Mouse (Mus musculus) layer of hippocampus, adult 8-10 months (tissue): ENCODE data around the gene Spag17. TPM values are rescaled to one million over a fixed set of nuclear protein-coding genes. Genes with fewer than 3 reads are reported as not detected.

ENCODE experiments used
- DNase-seq, 2 experiments: peaks; one replicate each; pipeline ENCODE4 v3.0.0; 2022; ENCODE audit warnings: low spot score in 2 of 2
- total RNA-seq, 4 experiments: library from RNA; stranded (reverse); gene quantifications; 2 replicates each; pipeline ENCODE4 v1.2.4; 2022

Spag17 gene
- total RNA-seq, 4 experiments from 2014 or later, result 0.37 to 0.78 (median 0.58) TPM

DNA sequence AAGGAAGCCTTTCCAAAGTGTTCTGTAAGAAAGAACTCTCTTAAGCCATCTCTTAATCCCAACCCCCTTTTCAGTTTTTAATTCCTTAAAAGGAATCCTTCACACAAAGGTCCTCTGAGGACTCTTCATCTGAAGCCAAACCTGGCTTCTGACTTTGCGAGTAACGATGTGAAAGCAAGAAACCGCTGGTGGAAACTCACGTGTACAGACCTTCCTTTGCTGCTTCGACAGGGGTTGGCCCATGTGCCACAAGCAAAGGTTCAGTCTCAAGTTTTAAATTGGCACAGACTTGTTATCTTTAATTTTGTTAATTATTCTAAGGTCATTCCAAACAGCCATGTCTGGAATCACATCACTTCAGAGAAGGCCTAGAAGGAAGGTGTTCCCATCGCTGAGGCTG lies 79.1 kb downstream of the Spag17 start:
- DNase-seq, result no peak

DNA sequence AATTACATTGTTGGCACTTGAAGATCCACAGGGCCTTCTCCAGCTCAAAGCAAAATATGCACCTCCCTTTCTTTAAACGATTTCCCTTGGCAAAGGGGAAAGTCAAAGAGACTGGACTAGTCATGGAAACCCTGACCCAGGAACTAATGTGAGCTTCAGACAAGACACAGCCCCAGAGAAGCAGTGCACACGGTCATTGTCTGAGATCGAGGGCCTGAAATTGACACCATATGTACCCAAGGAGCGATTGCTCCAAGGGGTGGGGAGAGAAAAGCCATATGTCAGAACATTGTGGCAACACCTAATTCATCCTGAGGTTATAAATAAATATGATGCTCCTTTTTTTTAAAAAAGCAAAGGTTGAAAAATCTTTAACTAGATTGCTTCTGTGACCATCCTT lies 80.7 kb downstream of the Spag17 start:
- DNase-seq, result no peak

DNA sequence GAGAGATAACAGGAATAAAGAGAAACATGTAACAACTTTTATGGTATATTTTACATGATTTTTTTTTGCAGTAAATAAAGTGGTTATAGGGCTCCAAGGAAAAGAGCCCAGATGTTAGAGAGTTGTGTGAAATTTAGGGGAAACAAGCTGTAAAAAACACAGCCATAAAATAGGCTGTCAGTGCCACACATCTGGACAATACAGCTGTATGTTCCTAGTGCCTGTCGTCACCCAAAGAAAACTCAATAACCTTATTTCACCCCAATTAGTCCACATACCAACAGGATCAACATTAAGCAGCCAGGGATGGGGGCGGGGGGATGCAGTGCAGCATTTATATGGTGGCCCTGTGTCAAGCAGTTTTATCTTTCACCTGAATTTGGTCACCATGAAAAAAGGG lies 81.1 kb downstream of the Spag17 start:
- no peak for DNase-seq

DNA sequence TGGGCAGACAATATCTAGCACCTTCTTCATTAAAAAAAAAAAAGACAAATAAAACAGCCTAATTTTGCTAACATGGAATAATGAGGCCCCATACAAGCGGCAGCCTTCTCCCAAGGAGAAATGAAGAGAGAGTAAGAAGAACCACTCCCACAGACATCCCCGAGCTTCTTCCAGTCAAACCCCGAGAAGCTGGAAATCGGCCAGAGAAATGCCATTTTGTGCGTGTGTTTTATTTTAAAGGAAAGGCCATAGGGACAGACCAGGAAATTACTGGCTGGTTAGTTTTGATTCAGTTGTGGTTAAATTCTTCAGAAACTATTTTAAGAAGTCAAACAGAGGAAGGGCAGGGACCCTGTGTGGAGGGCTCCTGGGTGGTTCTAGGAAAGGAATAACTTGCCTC lies 85.6 kb downstream of the Spag17 start:
- no peak for DNase-seq

DNA sequence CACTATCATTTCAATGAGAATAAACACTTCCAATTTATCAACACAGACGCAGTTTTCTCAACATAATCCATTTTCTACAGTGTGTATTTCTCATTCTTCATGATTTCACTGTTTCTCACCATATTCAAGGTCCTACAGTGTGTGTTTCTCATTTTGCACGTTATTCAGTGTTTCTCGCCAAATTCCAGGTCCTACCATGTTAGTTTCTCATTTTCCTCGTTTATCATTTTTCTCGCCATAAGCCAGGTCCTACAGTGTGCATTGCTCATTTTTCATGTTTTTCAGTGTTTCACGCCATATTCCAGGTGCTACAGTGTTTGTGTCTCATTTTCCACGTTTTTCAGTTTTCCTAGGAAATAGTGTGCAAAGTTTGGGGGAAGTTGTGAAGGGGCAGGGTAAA lies 95.8 kb downstream of the Spag17 start:
- DNase-seq, result no peak

DNA sequence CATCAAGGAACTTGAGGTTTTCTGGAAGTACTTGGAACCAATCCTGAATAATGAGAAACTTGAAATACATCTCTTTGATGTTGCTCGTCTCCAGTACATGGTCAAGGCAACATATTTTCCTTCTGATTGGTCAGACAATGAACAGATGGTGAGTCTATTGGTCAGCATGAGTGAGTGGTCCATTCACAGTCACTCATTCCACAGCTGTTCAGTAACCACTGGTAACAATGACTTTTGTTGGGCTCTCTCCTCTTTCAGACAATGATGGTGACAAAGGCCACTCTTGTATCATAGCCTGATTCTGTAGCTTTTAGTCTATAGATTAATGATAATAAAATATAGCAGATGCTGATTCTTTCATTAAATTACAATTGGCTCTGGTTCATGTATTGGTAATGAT lies 119.5 kb downstream of the Spag17 start:
- DNase-seq, result no peak

DNA sequence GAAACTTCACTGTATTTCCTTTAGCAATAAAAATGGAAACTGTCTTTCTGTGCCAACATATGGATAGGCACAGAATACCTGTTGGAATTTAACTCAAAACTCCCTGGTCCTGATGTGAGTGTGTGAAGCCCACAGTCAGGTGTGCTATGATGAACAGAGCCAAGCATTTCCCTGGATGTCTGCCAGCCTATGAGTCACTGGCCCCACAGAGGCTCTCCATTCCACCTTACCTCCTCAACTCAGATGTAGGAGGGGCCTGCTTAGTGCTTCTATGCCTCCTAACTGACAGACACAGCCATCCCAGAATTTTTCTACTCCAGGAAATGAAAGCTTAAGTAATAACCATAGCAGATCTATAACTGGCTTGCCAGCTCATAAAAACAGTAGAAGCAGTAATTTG lies 124.6 kb downstream of the Spag17 start:
- no peak for DNase-seq

DNA sequence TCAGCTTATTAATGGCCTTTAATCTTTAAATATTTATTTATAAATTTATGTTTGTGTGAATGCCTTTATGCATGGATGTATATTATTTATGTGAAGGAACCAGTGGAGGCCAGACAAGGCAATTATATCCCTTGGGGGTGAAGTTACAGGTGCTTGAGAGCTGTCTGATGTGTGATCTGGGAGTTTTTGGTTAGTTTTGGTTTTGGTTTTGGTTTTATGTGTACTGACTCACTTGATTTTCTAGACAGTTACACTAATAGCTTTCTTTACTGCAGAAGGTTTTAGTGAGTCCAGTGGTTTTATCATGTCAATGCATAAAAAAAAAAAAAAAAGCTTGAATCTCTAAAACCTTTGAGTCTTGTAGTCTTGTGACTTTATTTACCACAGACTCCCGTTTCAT lies 128.9 kb downstream of the Spag17 start:
- no peak for DNase-seq

DNA sequence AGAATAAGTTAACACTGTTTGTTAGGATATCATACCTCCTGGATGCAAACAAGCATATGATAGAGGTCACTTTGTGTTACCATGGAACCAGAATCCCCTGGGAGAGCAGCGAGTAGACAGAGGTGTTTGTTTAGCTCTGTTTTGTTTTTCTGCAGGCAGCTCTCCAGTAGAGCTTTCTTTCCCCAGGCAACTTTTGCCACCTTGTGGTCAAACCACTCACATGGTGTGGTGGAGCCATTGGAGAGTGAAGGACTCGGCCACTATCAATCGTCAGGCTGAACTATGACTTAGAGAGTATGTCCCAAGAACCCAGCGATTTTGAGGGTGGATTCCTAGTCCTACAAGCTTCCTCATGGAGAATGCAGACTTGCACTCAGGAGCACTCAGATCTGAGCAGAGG lies 146.1 kb downstream of the Spag17 start:
- no peak for DNase-seq

DNA sequence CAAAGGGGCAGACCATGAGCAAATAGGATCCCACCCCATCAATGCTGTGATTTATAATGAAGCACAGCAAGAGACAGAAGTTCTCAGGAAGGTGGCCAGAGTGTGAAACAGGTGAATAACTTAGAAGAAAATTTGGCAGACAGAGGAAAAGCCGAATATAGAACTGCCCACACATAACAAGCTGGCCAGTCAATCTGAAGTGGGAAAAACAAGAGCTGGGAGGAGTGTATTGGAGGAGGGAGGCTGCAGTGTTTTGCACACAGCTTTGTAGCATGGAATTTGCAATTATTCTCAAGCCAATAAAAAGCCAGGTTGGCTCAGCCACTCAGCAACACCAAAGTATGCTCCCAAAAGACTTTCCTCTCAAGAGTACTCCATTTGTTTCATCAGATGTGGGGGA lies 147.8 kb downstream of the Spag17 start:
- peak in 1 of 2 experiments; percentile 11 for DNase-seq

DNA sequence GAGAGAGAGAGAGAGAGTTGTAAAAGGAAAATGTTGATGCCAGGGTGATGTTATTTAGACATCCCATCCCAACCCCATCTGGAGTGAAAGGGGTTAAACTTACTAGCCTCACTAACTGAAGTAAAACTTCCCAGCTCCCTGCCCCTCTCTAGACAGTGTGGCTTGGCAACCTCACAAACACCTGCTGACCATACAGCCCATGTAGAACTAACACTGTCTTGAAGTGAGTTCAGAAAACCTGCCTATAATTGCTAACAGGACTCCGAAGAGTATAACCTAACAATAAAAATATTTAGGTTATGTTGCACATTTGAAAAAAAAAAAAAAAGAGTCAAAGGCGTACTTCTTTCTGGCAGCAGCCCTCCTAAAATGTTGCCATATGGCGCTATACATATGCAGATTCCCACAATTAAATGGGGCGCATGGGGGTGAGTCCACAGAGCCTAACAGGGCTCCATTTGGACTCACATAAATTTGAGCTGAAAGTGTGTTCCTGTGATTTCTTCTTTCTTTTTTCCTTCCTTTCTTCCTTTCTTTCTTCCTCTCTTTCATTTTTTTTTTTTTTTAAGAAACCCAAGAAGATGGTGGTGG lies 149.3 kb downstream of the Spag17 start:
- no peak for DNase-seq

DNA sequence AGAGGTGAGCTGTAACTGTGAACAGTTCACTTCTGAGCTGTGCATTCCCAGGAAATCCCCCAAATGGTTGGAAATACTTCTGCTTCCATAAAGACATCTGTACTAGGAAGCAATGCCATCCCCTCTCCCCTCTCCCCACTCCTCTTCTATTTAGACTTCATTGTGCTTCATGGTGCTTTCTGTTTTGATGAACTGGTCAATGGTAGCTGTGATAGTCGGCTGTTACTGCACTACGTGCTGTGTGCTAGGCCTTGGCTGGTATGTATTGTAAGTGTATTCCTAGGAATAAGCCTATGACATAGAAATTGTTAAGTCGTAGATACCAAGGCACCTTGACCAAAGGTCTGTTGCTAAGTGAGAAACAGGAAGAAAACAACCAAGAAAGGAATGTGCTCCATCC lies 149.9 kb downstream of the Spag17 start:
- DNase-seq, result no peak

DNA sequence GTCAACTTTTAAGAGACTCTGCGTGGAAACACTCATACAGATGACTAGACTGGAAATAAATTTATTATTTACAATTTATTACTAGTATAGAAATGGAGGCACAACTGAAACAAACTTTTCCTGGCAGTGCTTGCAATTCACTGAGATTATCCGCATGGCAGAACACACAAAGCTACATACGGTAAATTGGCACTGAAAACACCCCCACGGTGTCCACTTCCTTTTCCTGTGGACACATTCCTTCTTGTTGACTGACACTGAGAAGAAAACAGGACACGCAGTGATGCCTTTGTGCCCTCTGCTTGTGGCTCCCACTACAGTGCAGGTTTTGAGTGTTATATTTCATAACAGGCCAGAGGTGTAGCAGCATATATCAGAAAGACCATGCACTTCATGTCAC lies 151.6 kb downstream of the Spag17 start:
- no peak for DNase-seq

DNA sequence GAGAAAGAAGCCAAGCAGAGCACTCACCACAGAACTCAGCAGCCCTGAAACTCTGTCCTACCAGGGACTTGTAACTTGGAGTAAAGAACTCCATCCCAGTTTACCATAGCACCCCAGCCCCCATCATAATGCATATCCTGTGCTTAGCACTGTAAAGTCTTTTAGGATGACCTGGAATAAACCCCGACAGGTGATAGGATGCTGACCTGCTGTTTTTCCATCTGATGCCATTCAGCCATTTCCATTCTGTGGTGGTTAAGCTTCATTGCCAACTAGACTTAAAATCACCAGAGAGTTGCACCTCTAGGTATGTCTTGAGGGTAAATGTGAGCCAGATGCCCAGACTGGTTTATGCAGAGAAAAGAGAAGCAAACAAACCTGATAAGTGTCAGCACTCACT lies 189.2 kb downstream of the Spag17 start:
- DNase-seq, result no peak

DNA sequence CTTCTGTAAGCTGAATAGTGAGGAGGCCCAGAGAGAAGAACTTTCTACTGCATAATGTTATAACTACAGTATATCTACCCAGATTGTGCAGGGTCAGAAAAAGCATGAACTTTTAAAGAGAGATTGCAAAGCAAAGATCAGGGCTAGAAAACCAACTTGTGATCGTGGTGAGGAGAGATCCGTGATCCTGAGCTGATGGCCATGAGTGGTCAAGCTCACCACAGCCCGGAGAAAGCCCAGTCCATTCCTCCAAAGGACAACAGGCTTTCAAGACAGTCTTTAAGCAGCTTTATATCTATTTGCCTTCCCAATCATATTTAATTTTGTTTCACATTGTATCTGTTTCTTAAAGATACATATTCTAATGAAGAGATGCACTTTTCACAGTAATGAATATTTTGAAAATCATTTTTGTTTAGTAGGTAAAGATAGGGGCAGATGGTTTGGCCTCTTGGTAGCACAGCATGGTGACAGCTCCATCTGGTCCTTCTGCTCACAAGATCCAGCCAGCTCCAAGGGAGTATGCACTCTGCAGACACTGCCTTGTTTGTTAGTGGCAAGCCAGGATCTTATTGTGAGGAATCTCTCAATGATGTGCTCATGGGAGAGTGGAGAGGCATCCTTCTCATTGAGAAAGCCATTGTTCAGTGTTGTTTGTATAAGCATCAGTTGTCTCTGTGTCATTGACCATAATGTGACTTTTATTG lies 217.3 kb downstream of the Spag17 start:
- peak; percentile 16 to 29 for DNase-seq

DNA sequence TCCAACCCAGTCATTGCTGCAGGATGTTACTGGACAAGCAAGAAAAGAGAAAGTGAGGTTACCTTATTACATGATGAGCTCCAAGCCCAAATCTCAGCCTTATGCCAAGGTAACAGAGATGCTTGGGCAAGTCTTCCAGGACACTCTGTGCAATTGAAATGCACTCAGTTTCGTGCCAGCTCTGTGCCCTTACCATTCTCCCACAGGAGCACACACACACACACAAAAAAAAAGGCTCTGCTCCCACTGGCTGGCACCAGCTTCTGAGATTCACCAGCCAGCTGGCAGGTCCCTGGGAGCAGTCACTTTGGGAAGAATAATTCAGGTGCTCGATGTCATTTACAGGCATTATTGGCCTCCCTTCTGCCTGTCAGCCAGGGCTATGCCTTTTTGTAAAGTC lies 221.5 kb downstream of the Spag17 start:
- DNase-seq, result no peak

DNA sequence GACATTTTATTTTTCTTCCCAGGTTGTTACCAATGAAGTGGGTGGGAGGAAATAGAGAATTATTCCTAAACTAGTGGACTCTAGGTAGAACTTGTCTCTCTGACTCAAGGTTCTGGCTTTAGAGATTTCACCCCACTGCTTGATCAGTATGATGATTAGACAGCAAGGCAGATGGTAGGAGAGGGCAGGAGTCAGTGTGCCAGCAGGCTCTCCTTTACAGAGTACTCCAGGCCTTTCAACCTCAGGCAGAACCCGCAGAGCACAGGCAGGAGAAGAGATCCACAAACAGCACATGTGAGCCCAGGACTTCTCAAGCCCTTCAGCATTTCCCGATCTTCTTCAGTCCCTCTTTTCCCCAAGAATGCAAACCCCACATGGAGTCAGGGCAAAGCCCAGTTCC lies 233.5 kb downstream of the Spag17 start:
- DNase-seq, result no peak

DNA sequence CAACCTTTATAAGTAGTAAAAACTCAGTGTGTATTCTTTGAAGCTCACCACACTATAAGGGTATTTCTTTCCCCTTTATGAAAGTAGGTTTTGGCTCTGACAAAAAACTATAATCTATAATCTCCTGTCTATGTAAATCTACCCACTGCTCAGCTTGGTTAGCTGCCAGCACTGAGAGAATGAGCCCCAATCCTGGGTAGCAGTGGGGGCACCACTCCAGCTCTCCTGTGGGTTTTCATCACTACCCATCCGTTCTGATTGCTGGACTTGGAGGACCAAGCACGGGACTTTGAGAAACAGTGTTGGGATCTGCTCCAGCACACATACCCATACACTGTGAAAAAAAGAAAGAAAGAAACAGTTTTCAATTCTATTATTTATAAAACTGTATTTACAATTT lies 236.8 kb downstream of the Spag17 start:
- DNase-seq, result no peak

DNA sequence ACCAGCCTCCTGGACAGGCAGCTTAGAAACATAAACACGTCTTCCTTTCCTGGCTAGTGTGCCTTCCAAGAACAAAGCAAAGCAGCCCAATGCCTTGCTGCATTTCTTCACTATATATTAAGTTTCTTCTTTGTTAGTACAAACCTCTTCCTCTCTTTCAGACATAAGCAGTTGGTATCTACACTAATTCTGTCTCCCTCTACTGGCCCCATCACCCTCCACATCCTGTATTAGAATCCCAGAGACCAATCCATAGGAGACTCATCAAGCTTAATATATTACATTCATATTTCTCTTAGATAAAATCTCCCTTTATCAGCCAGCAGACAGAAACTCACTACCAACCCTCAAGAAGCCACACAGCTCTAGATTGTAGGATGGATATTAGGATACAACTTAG lies 237.2 kb downstream of the Spag17 start:
- DNase-seq, result no peak

DNA sequence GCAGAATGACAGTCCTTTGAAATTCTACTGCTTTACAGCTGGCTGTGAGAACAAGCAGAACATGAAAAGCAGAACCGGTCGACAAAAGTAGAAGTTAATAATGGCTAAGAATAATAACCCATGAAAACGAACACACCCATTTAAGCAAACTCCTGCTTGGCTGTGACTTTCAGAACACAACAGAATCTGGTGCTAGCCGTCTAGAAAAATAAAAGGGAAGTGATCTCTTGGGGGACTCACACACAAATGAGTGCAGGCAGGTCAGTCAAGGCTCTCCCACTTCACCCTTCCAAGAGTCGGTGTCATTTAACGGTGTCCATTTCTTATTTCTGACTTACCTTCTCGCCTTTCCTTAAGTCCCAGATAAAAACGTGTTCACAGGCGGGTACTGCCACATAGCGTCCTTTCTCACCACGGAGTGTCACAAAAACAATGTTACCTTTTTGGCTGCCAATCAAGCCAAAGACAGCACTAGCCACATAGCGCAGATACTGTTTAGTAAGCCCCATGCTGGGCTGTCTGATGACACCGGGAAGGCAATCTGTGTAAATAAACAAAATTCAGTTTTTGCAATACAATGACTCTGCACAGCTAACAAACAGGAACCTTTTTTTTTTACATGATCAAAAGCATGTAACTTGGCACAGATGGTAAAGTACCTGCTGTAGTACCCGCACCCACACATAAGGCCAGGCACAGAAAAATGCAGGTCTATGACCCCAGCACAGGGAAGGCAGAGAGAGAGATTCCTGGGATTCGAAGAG lies 275.7 kb downstream of the Spag17 start:
- no peak for DNase-seq

DNA sequence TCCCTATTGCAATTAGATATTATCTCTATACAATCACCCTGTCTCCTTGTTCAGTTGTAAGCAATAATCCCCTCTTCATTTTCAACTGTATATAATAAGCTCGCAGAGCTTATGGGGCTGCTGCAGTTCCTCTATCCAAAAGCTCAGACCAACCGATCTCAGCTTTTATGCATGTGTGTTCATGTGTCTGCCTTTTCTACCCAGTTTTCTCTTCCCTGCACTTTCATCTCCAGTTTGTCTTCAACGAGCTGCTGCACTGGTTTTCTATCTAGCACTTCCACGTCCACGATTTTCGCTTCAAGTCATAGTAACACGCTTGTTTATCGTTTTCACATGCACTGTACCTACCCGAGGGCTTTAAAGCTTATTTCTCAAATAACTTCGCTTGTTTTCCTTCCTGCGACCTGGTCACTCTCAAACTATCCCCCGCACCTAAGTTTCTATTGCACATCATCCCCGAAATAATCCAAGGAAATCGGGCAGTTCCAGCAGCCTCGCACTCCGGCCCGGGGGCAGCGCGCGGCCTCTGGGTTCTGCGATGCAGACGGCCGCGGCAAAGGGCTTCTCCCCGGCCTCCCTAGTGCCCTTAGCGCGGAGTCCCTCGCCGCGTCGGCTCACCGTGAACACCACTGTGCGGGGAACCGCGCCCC lies 276.6 kb downstream of the Spag17 start:
- DNase-seq, result no peak
